Mouse (Mus musculus) liver, adult 2 months (tissue): Measurements from ENCODE around the gene Myef2. TPM values are rescaled to one million over a fixed set of nuclear protein-coding genes. Genes with fewer than 3 reads are reported as not detected.

Source experiments
- DNase-seq: peaks from one replicate; pipeline ENCODE4 v3.0.0-alpha.2; 2011; ENCODE audit warnings: low read depth, low spot score; ENCODE audit errors: extremely low read depth
- H3K27ac ChIP-seq: fragments of 200-500 bp; replicated peaks from 2 replicates; pipeline ENCODE4 v1.5.1; 2012; ENCODE audit warnings: low read depth, mild to moderate bottlenecking, control low read depth, inconsistent platforms, low read length; ENCODE audit not compliant: insufficient read depth
- H3K27me3 ChIP-seq: fragments of 200-500 bp; 2 replicates; pipeline ENCODE4 v1.6.1; 2012; ENCODE audit warnings: mild to moderate bottlenecking, moderate library complexity, low read length, inconsistent platforms; ENCODE audit not compliant: control insufficient read depth, insufficient read depth
- H3K36me3 ChIP-seq: fragments of 200-500 bp; 2 replicates; pipeline ENCODE4 v1.6.1; 2012; ENCODE audit warnings: low read length, inconsistent platforms; ENCODE audit not compliant: control insufficient read depth, insufficient read depth
- H3K4me1 ChIP-seq: fragments of 200-500 bp; 2 replicates; pipeline ENCODE4 v1.6.1; 2011; ENCODE audit warnings: low read length; ENCODE audit not compliant: control insufficient read depth, insufficient read depth
- H3K4me3 ChIP-seq: fragments of 200-500 bp; 2 replicates; pipeline ENCODE4 v1.5.1; 2011; ENCODE audit warnings: low read depth, mild to moderate bottlenecking, control low read depth, low read length, moderate library complexity; ENCODE audit not compliant: insufficient read depth
- H3K79me2 ChIP-seq: fragments of 200-500 bp; 2 replicates; pipeline ENCODE4 v1.6.1; 2012; ENCODE audit warnings: inconsistent platforms, mild to moderate bottlenecking, low read length, moderate library complexity; ENCODE audit not compliant: control insufficient read depth, insufficient read depth
- H3K9ac ChIP-seq: fragments of 200-500 bp; 2 replicates; pipeline ENCODE4 v1.6.1; 2012; ENCODE audit warnings: low read depth, mild to moderate bottlenecking, control low read depth, inconsistent platforms, low read length
- CTCF ChIP-seq: fragments of 200-500 bp; IDR thresholded peaks from 2 replicates; pipeline ENCODE4 v1.5.1; 2011; ENCODE audit warnings: low read depth, low read length, control low read depth
- POLR2A ChIP-seq: fragments of 200-500 bp; IDR thresholded peaks from 2 replicates; pipeline ENCODE4 v1.6.1; 2011; ENCODE audit warnings: low read length, control low read depth; ENCODE audit not compliant: insufficient read depth; ENCODE audit errors: extremely low read depth
- WGBS: fragments of 180-500 bp; shearing (Covaris S2); methylation state at CpG from one replicate; pipeline ENCODE4 v1.1.7; 2018; 5-methylcytosine and 5-hydroxymethylcytosine counted together
- polyA plus RNA-seq: library from polyadenylated mRNA; depleted of rRNA; stranded (reverse); fragments of >200 nt; gene quantifications from 2 replicates; pipeline ENCODE4 v1.2.3, GENCODE M21; 2012; rRNA removed
- total RNA-seq: library from RNA; depleted of rRNA; stranded (reverse); fragments of >200 nt; gene quantifications from 2 replicates; pipeline ENCODE4 v1.2.3, GENCODE M21; 2014; rRNA removed

Gene Myef2
- total and polyA plus RNA-seq, 2 experiments, result 2.5 to 6.0 TPM

DNA sequence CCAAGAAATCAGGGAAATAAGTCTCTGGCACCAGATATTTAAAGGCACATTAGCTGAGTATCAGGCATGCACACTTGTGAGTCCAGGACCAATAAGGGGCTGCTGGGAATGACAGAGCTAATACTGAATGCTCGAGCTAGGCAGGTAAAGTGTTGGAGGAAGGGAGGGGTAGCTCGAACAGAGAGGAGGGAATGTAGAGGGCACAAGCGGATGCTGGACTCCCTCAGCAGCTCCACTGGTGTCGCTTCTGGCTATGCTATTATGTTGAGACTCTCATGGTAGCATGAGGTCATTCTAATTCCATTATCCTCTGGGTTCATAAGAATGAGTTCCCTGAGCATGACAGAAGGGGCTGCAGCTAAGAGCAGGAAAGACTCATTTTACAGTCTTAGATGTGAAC is 60.5 kb downstream of the Myef2 start:
- H3K27me3 ChIP-seq, result no peaks in the 10 kb centered on the region
- no peak overlapping the region for H3K27ac ChIP-seq
- H3K79me2 ChIP-seq, result no peaks in the 10 kb centered on the region
- no peaks in the 10 kb centered on the region for H3K4me1 ChIP-seq
- H3K9ac ChIP-seq, result no peak overlapping the region
- no peak for DNase-seq
- no peaks in the 10 kb centered on the region for H3K36me3 ChIP-seq
- TF ChIP-seq POLR2A, result no peak
- no peak for TF ChIP-seq CTCF
- 72% methylated on average over 4 of the region's 4 CpGs for WGBS
- no peak overlapping the region for H3K4me3 ChIP-seq

DNA sequence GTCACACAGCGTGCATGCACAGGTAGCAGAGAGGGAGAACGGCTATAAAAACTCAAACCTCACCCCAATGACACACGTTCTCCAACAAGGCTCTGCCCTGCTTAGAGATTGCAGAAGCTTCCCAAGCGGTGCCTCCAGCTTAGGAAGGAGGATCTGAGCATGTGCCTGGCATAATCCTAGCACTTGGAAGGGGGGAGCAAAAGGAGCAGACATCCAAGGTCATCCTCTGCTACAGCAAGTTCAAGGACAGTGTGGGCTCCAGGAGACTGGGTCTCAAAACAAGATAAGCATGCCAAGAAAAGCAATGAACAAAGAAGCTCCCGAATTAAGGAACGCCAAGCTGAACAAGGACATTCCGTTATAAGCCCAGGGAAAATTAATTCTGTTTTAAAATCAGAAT is 62.0 kb downstream of the Myef2 start:
- no peaks in the 10 kb centered on the region for H3K36me3 ChIP-seq
- H3K27me3 ChIP-seq, result no peaks in the 10 kb centered on the region
- H3K27ac ChIP-seq, result no peak overlapping the region
- WGBS, result 85% methylated on average over 7 of the region's 7 CpGs
- no peaks in the 10 kb centered on the region for H3K79me2 ChIP-seq
- no peak for DNase-seq
- H3K9ac ChIP-seq, result no peak overlapping the region
- H3K4me3 ChIP-seq, result no peak overlapping the region
- TF ChIP-seq POLR2A, result no peak
- no peak for TF ChIP-seq CTCF
- no peaks in the 10 kb centered on the region for H3K4me1 ChIP-seq

DNA sequence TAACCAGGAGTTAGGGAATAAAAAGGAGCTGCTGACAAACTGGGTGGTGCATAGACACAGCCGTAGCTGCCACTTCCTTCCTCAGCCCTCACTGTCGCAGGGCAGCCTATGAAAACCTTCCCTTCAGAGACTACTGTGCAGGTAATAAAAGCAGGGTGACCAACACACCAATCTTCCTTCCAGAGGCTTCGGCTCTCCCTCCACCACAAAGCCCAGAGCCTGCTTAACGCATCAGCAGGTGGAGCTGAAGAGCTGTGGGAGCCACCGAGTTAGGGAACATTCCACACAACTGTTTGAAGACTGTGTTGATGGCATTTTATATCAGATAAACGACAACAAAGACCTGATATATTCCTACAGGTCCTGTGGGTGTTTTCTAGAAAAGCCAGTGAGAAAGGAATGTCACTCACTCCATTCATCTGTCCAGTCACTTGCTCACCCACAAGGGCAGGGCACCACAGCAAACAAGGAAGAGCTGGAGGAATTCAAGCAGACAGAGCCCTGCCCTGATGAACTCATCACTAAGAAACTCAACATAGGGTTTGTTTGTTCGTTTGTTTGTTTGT is 66.1 kb downstream of the Myef2 start:
- WGBS, result 38% methylated on average over 7 of the region's 7 CpGs
- peak; percentile 6 for DNase-seq
- Histone ChIP-seq H3K4me1 (no peaks in the 10 kb centered on the region), H3K36me3 (no peaks in the 10 kb centered on the region), H3K79me2 (no peaks in the 10 kb centered on the region), H3K27ac (no peak overlapping the region), H3K27me3 (no peaks in the 10 kb centered on the region; the same call in 1 of the 2 replicates), H3K4me3 (no peak overlapping the region), H3K9ac (no peak overlapping the region)
- no peak for TF ChIP-seq POLR2A
- TF ChIP-seq CTCF, result peak; percentile 59

DNA sequence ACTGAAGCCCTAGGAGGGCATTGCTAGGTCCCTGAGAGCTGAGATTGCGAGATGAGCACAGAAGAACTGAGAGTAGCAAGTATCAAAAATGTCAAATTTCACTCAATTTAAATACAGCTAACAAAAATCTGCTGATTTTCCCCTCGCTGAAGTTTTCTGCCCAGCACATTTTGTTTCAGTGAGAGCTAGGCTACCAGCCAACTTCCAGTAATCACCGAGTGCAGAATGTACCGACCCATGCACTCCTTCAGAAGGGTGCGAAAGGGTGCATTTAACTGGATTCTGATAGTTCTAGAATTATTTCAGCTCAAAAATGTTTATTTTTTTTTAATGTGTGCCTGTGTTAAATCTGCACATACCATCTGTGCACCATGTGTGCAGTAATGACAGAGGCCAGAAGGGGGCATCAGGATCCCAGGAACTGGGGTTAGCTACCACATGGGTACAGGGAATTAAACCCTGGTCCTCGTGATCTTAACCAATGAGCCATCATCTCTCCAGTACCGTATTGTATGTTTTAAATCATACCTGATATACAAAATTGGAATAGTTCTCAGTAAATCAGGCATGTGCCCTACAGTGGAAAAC is 68.1 kb downstream of the Myef2 start:
- no peak overlapping the region for H3K9ac ChIP-seq
- no peak overlapping the region for H3K4me3 ChIP-seq
- H3K36me3 ChIP-seq, result no peaks in the 10 kb centered on the region
- H3K79me2 ChIP-seq, result no peaks in the 10 kb centered on the region
- DNase-seq, result no peak
- no peak overlapping the region for H3K27ac ChIP-seq
- TF ChIP-seq POLR2A (no peak), CTCF (peak; percentile 36; the same call in 1 of the 2 replicates)
- no peaks in the 10 kb centered on the region; the same call in 1 of the 2 replicates for H3K27me3 ChIP-seq
- 85% methylated on average over 7 of the region's 7 CpGs for WGBS
- H3K4me1 ChIP-seq, result no peaks in the 10 kb centered on the region

Other genes starting within 250 kb of the Myef2 start
- 0.65 and 0.87 TPM in 2 replicates for gene Slc24a5, start 55.5 kb downstream of the Myef2 start, total RNA-seq
- 0.07 and 0.37 TPM in 2 replicates for gene Slc24a5, start 55.5 kb downstream of the Myef2 start, polyA plus RNA-seq
- gene Ctxn2, start 13.0 kb upstream of the Myef2 start, total RNA-seq, result not detected in 2 replicates
- not detected in 2 replicates for gene Ctxn2, start 13.0 kb upstream of the Myef2 start, polyA plus RNA-seq
- 0.07 TPM in 1 of 2 replicates, not detected in the other for gene Slc12a1, start 28.8 kb upstream of the Myef2 start, total RNA-seq
- gene Slc12a1, start 28.8 kb upstream of the Myef2 start, polyA plus RNA-seq, result not detected in 2 replicates
- 13.4 and 16.8 TPM in 2 replicates for gene Dut, start 123.5 kb upstream of the Myef2 start, total RNA-seq
- gene Dut, start 123.5 kb upstream of the Myef2 start, polyA plus RNA-seq, result 8.6 and 10.9 TPM in 2 replicates